ENCODE assay signal across 9 mouse cellular contexts in the genomic region with DNA sequence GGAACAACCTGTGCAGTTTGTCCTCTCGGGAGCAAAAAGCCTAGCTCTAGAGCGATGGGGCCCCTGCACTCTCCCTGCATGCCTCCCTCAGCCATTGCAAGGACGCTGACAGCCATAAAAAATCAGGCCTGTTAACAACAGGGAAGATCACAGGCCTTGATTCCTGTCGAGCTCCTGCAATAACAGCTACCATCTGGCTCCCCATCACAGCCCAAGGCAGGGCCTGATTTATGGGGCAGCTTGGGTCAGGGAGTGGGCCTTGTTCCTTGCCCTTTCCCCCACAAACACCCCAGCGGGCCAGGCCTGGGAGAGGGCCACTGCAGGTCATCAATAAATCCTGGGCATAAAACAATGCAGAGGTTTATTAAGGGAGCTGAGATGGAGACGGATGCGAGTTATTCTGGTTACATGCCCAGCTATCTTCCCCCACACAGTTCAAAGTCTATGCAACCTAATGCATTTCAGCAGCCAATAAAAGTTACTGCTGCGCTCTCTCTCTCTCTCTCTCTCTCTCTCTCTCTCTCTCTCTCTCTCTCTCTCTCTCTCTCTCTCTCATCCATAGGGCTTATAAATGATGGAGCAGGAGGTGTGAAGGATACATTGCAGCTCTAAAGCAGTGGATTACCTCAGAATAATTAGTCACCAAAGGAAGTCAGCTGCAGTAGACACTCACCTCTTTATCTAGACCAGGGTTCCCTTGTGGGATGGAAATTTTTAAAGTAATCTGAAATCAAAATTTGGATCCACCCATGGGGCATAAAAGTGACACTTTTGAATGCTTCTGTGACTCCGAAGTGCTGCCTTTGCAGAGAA.
DNase-seq lines count a peak whose midpoint lies in the region; ATAC-seq and TF ChIP-seq lines count a peak whose summit lies in the region.
"Had no signal": no experiment of that assay in that cellular context is flagged by ENCODE, and none has a peak within 500 bp of the region (broad histone marks: within the 10 kb centered on the region; RNA-seq: fewer than 3 reads in every experiment).

No protein-coding gene starts in this region.

- H3K27ac ChIP-seq in lung, embryonic 16.5 days (ENCODE audit: low read length) = peak overlapping the region; percentile 41
- no peak overlapping the region for H3K27ac ChIP-seq in embryonic facial prominence, embryonic 14.5 days (replicated peaks; ENCODE audit: low read depth, low read length)
- peak overlapping the region; percentile 69 for H3K27ac ChIP-seq in kidney, embryonic 14.5 days (ENCODE audit: low read depth, low read length)
- H3K27ac ChIP-seq in neural tube, embryonic 15.5 days (replicated peaks) = peak overlapping the region; percentile 49
- no peak overlapping the region for H3K27ac ChIP-seq in thymus, adult 2 months (ENCODE audit: control insufficient read depth, insufficient read depth, low read length)
- H3K27ac ChIP-seq: liver, embryonic 13.5 days had no signal

- H3K9me3 ChIP-seq in lung, embryonic 16.5 days (ENCODE audit: control insufficient read depth, low read length) = no peaks in the 10 kb centered on the region
- no peaks in the 10 kb centered on the region for H3K9me3 ChIP-seq in embryonic facial prominence, embryonic 14.5 days (ENCODE audit: control insufficient read depth, low read length)
- H3K9me3 ChIP-seq in kidney, embryonic 14.5 days (ENCODE audit: control insufficient read depth, low read length) = no peaks in the 10 kb centered on the region
- H3K9me3 ChIP-seq in neural tube, embryonic 15.5 days (replicated peaks) = no peaks in the 10 kb centered on the region
- H3K9me3 ChIP-seq: liver, embryonic 13.5 days had no signal

- DNase-seq in lung, postnatal 25 days (ENCODE audit: low spot score) = no peak
- peak; percentile 16 for DNase-seq in embryonic facial prominence, embryonic 14.5 days (ENCODE audit: low spot score)
- no peak for DNase-seq in thymus, adult 2 months
- DNase-seq in spleen, postnatal 4 days (ENCODE audit: low spot score in 2 of 2) = no peak
- no peak for DNase-seq in spleen, postnatal 36 days (ENCODE audit: low spot score in 2 of 2)
- DNase-seq: liver, embryonic 13.5 days had no signal

- no peaks in the 10 kb centered on the region for H3K36me3 ChIP-seq in lung, embryonic 16.5 days (ENCODE audit: control insufficient read depth, insufficient read depth, low read length)
- H3K36me3 ChIP-seq in embryonic facial prominence, embryonic 14.5 days (ENCODE audit: control insufficient read depth, insufficient read depth, low read length) = no peaks in the 10 kb centered on the region
- H3K36me3 ChIP-seq in kidney, embryonic 14.5 days (ENCODE audit: control insufficient read depth, insufficient read depth, low read length) = no peaks in the 10 kb centered on the region
- no peaks in the 10 kb centered on the region for H3K36me3 ChIP-seq in neural tube, embryonic 15.5 days
- H3K36me3 ChIP-seq in thymus, adult 2 months (ENCODE audit: control insufficient read depth, insufficient read depth, low read length) = no peaks in the 10 kb centered on the region
- H3K36me3 ChIP-seq: liver, embryonic 13.5 days had no signal

- no peak for TF ChIP-seq CTCF in thymus, adult 2 months (IDR thresholded peaks at IDR 0.05; ENCODE audit: borderline replicate concordance, control insufficient read depth, extremely low read depth, insufficient read depth, low read length, poor library complexity)

- 36% methylated on average over 9 of the region's 9 CpGs for WGBS in lung, embryonic 16.5 days
- 42% methylated on average over 9 of the region's 9 CpGs for WGBS in embryonic facial prominence, embryonic 14.5 days
- 11% methylated on average over 9 of the region's 9 CpGs for WGBS in kidney, embryonic 14.5 days
- WGBS in neural tube, embryonic 15.5 days = 13% methylated on average over 9 of the region's 9 CpGs
- WGBS in thymus, adult 2 months = 86% methylated on average over 9 of the region's 9 CpGs

- no peak for TF ChIP-seq POLR2A in thymus, adult 2 months (IDR thresholded peaks at IDR 0.05; ENCODE audit: control insufficient read depth, extremely low read depth, insufficient read depth, low read length, poor library complexity)

- H3K4me2 ChIP-seq in lung, embryonic 16.5 days (ENCODE audit: low read depth, low read length) = no peak overlapping the region
- H3K4me2 ChIP-seq in embryonic facial prominence, embryonic 14.5 days (ENCODE audit: low read depth, low read length) = no peak overlapping the region
- no peak overlapping the region for H3K4me2 ChIP-seq in kidney, embryonic 14.5 days (replicated peaks; ENCODE audit: low read depth, low read length)
- H3K4me2 ChIP-seq in neural tube, embryonic 15.5 days = no peak overlapping the region
- H3K4me2 ChIP-seq: liver, embryonic 13.5 days had no signal

- 0 out of 2 replicates have a peak, but pooled peaks cover 5% of the 10 kb centered on the region for H3K4me1 ChIP-seq in lung, embryonic 16.5 days (replicated peaks; ENCODE audit: control insufficient read depth, insufficient read depth, low read length)
- H3K4me1 ChIP-seq in embryonic facial prominence, embryonic 14.5 days (ENCODE audit: control insufficient read depth, insufficient read depth, low read length) = peaks cover 12% of the 10 kb centered on the region
- peaks cover 25% of the 10 kb centered on the region for H3K4me1 ChIP-seq in kidney, embryonic 14.5 days (ENCODE audit: control insufficient read depth, insufficient read depth, low read length)
- H3K4me1 ChIP-seq in neural tube, embryonic 15.5 days = peaks cover 12% of the 10 kb centered on the region
- no peaks in the 10 kb centered on the region for H3K4me1 ChIP-seq in thymus, adult 2 months (replicated peaks; ENCODE audit: control insufficient read depth, insufficient read depth, low read length)

- H3K4me3 ChIP-seq in lung, embryonic 16.5 days (ENCODE audit: low read length) = no peak overlapping the region
- H3K4me3 ChIP-seq in embryonic facial prominence, embryonic 14.5 days (ENCODE audit: low read depth, low read length) = no peak overlapping the region
- no peak overlapping the region for H3K4me3 ChIP-seq in kidney, embryonic 14.5 days (ENCODE audit: low read length)
- H3K4me3 ChIP-seq in neural tube, embryonic 15.5 days (replicated peaks) = no peak overlapping the region
- H3K4me3 ChIP-seq in thymus, adult 2 months (ENCODE audit: control insufficient read depth, insufficient read depth, low read length) = no peak overlapping the region
- H3K4me3 ChIP-seq: liver, embryonic 13.5 days had no signal

- no peaks in the 10 kb centered on the region for H3K27me3 ChIP-seq in lung, embryonic 16.5 days (ENCODE audit: control insufficient read depth, insufficient read depth, low read depth, low read length)
- no peaks in the 10 kb centered on the region for H3K27me3 ChIP-seq in embryonic facial prominence, embryonic 14.5 days (replicated peaks; ENCODE audit: control insufficient read depth, insufficient read depth, low read length)
- peaks cover 7% of the 10 kb centered on the region; the same call in 1 of the 2 replicates for H3K27me3 ChIP-seq in kidney, embryonic 14.5 days (ENCODE audit: control insufficient read depth, insufficient read depth, low read length)
- H3K27me3 ChIP-seq in neural tube, embryonic 15.5 days (replicated peaks) = 0 out of 2 replicates have a peak, but pooled peaks cover 4% of the 10 kb centered on the region
- H3K27me3 ChIP-seq in thymus, adult 2 months (ENCODE audit: control insufficient read depth, insufficient read depth, low read length) = no peaks in the 10 kb centered on the region
- H3K27me3 ChIP-seq: liver, embryonic 13.5 days had no signal

- ATAC-seq in lung, embryonic 16.5 days (ENCODE audit: low read depth) = peak; percentile 82
- ATAC-seq in embryonic facial prominence, embryonic 14.5 days (ENCODE audit: low read depth) = no peak
- ATAC-seq in kidney, embryonic 14.5 days (ENCODE audit: low FRiP score, low TSS enrichment) = peak; percentile 97
- peak; percentile 58; the same call in 1 of the 2 replicates for ATAC-seq in neural tube, embryonic 15.5 days (ENCODE audit: low FRiP score)

- no peak overlapping the region for H3K9ac ChIP-seq in lung, embryonic 16.5 days (ENCODE audit: low read length)
- no peak overlapping the region for H3K9ac ChIP-seq in embryonic facial prominence, embryonic 14.5 days (ENCODE audit: low read depth, low read length)
- H3K9ac ChIP-seq in kidney, embryonic 14.5 days (ENCODE audit: low read depth, low read length) = no peak overlapping the region
- no peak overlapping the region for H3K9ac ChIP-seq in neural tube, embryonic 15.5 days (replicated peaks)
- H3K9ac ChIP-seq: liver, embryonic 13.5 days had no signal

Comparison
In these comparisons a context has a peak if more than half of its experiments do, and no peak if none do; other contexts are left out.
1. H3K27ac ChIP-seq: peak in lung, embryonic 16.5 days (single experiment), kidney, embryonic 14.5 days (single experiment) and neural tube, embryonic 15.5 days (single experiment); none in embryonic facial prominence, embryonic 14.5 days (single experiment) and thymus, adult 2 months (single experiment).